Mouse (Mus musculus) thymus, adult 2 months (tissue): ENCODE measurements around the gene Nme4. TPM values are rescaled to one million over a fixed set of nuclear protein-coding genes. Genes with fewer than 3 reads are reported as not detected.
A peak's percentile ranks its signal among the peaks of the same experiment; 100 is the strongest.

Experiments used
- DNase-seq: peaks from one replicate; pipeline ENCODE4 v3.0.0; 2021
- H3K27ac ChIP-seq: fragments of 200-500 bp; 2 replicates; pipeline ENCODE4 v1.5.1; 2012; ENCODE audit warnings: low read length, control low read depth; ENCODE audit not compliant: control insufficient read depth, insufficient read depth
- H3K27me3 ChIP-seq: fragments of 200-500 bp; 2 replicates; pipeline ENCODE4 v1.6.1; 2012; ENCODE audit warnings: mild to moderate bottlenecking, low read length, moderate library complexity, mixed read lengths; ENCODE audit not compliant: control insufficient read depth, insufficient read depth
- H3K36me3 ChIP-seq: fragments of 200-500 bp; 2 replicates; pipeline ENCODE4 v1.6.1; 2012; ENCODE audit warnings: mild to moderate bottlenecking, low read length, moderate library complexity; ENCODE audit not compliant: control insufficient read depth, insufficient read depth
- H3K4me1 ChIP-seq: fragments of 200-500 bp; replicated peaks from 2 replicates; pipeline ENCODE4 v1.6.1; 2012; ENCODE audit warnings: low read length; ENCODE audit not compliant: control insufficient read depth, insufficient read depth
- H3K4me3 ChIP-seq: fragments of 200-500 bp; 2 replicates; pipeline ENCODE4 v1.5.1; 2012; ENCODE audit warnings: mild to moderate bottlenecking, low read length, control low read depth, moderate library complexity; ENCODE audit not compliant: control insufficient read depth, insufficient read depth
- CTCF ChIP-seq: fragments of 200-500 bp; IDR thresholded peaks from 2 replicates; pipeline ENCODE4 v1.5.1; 2012; ENCODE audit warnings: mild to moderate bottlenecking, control low read depth, low read length, moderate library complexity, borderline replicate concordance; ENCODE audit not compliant: control insufficient read depth, poor library complexity, insufficient read depth; ENCODE audit errors: extremely low read depth
- POLR2A ChIP-seq: fragments of 200-500 bp; IDR thresholded peaks from 2 replicates; pipeline ENCODE4 v1.6.1; 2012; ENCODE audit warnings: mild to moderate bottlenecking, low read length, control low read depth, moderate library complexity; ENCODE audit not compliant: control insufficient read depth, poor library complexity, insufficient read depth; ENCODE audit errors: extremely low read depth
- WGBS: fragments of 180-500 bp; shearing (Covaris S2); methylation state at CpG from one replicate; pipeline ENCODE4 v1.1.7; 2018; 5-methylcytosine and 5-hydroxymethylcytosine counted together
- polyA plus RNA-seq: library from polyadenylated mRNA; depleted of rRNA; stranded (reverse); fragments of >200 nt; gene quantifications from 2 replicates; pipeline ENCODE4 v1.2.3, GENCODE M21; 2012

The Nme4 gene
- polyA plus RNA-seq, 1 experiment, result 30.9 TPM

DNA sequence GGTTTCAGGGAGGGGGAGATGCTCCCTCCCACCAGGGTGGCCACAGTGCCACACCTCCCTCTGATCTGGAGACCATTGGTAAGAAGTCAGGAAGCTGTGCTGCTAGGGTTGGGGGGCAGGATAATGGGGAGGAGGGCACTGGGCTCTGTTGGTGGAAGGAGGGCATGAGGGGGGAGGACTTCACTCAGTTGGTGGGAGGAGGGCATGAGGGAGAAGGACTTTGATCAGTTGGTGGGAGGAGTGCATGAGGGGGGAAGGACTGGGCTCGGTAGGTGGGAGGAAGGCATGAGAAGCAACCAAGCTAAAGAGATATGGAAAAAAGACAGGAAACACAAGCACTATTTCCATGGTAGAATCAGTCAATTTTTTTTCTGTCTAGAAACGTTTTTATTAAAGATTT, 14.5 kb downstream of the Nme4 start:
- Histone ChIP-seq H3K27ac (no peak overlapping the region), H3K36me3 (no peaks in the 10 kb centered on the region), H3K4me1 (no peaks in the 10 kb centered on the region), H3K4me3 (no peak overlapping the region), H3K27me3 (no peaks in the 10 kb centered on the region)
- WGBS, result 51% methylated on average over 2 of the region's 2 CpGs
- DNase-seq, result no peak
- TF ChIP-seq CTCF (no peak), POLR2A (no peak)

GRCm38 (mm10) chr17:26078851-26079250, 16.6 kb downstream of the Nme4 start:
- no peak overlapping the region for H3K4me3 ChIP-seq
- TF ChIP-seq CTCF, result no peak
- no peak for TF ChIP-seq POLR2A
- H3K4me1 ChIP-seq, result no peaks in the 10 kb centered on the region
- H3K27me3 ChIP-seq, result no peaks in the 10 kb centered on the region
- no peak for DNase-seq
- H3K27ac ChIP-seq, result no peak overlapping the region
- WGBS, result 71% methylated on average over 2 of the region's 2 CpGs
- no peaks in the 10 kb centered on the region for H3K36me3 ChIP-seq

DNA sequence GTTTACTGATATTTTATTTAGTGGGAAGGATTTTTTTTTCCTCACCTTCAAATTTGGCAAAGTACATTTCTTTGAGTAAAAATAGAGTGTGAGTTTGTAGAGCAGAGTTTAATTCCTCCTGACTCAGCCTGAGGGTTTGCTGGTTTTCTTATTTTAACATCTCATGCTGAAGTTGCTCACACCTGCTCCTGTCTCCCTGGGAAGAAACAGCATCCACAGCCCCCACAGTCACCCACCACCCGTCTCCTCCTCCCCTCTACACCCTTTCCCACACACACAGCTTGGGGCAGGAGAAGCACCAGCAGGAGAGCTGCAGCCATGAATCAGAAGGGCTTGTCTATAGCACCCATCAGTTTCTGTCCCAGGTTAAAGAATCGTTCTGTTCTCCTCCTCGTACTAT, 20.2 kb downstream of the Nme4 start:
- TF ChIP-seq POLR2A (no peak), CTCF (no peak)
- WGBS, result 83% methylated on average over 3 of the region's 3 CpGs
- Histone ChIP-seq H3K4me3 (no peak overlapping the region), H3K36me3 (no peaks in the 10 kb centered on the region), H3K27ac (no peak overlapping the region), H3K4me1 (no peaks in the 10 kb centered on the region), H3K27me3 (no peaks in the 10 kb centered on the region; the same call in 1 of the 2 replicates)
- DNase-seq, result no peak

- Histone ChIP-seq H3K4me1 (peaks cover 21% of the 10 kb centered on the region), H3K27me3 (no peaks in the 10 kb centered on the region; the same call in 1 of the 2 replicates), H3K4me3 (no peak overlapping the region), H3K27ac (no peak overlapping the region), H3K36me3 (no peaks in the 10 kb centered on the region)
- DNase-seq, result no peak
- TF ChIP-seq CTCF (no peak), POLR2A (no peak)
- WGBS, result 19% methylated on average over 6 of the region's 6 CpGs
These were observed 25.3 kb downstream of the Nme4 start for GRCm38 (mm10) chr17:26070136-26070535.

- Histone ChIP-seq H3K27ac (no peak within 1 kb of the TSS), H3K4me3 (peak within 1 kb of the TSS; percentile 84), H3K4me1 (peaks cover 21% of the 10 kb centered on the region), H3K27me3 (no peaks in the 10 kb centered on the region; the same call in 1 of the 2 replicates), H3K36me3 (no peaks in the 10 kb centered on the region)
- no peak for TF ChIP-seq CTCF
- TF ChIP-seq POLR2A, result peak; percentile 67
- peak; percentile 80 for DNase-seq
- under 1% methylated on average over 94 of the region's 94 CpGs for WGBS
These were observed 26.3 kb downstream of the Nme4 start, which contains the start of gene Rab11fip3 for GRCm38 (mm10) chr17:26068831-26069739. Gene Rab11fip3, minus strand, starts transcription at chr17:26069555.

GRCm38 (mm10) chr17:26068024-26068830, 27.2 kb downstream of the Nme4 start:
- peak; percentile 4 for DNase-seq

More at GRCm38 (mm10) chr17:26068024-26068830, 27.2 kb downstream of the Nme4 start:
- Histone ChIP-seq H3K27ac (no peak overlapping the region), H3K4me1 (peaks cover 21% of the 10 kb centered on the region), H3K4me3 (peak overlapping the region; percentile 84), H3K36me3 (no peaks in the 10 kb centered on the region), H3K27me3 (no peaks in the 10 kb centered on the region; the same call in 1 of the 2 replicates)
- TF ChIP-seq POLR2A (no peak), CTCF (no peak)
- WGBS, result 22% methylated on average over 44 of the region's 44 CpGs
